Mouse (Mus musculus) brain, embryonic 14.5 days (tissue): Measurements from ENCODE around the gene Nol4l.
"Not testable (repeated sequence)": the region's sequence is repeated elsewhere in the genome, so short reads cannot be mapped to it uniquely, and the experiment has no call there.

Experiments used
- CTCF ChIP-seq: fragments of 200-500 bp; IDR thresholded peaks from 2 replicates; pipeline ENCODE4 v1.5.1; 2012; ENCODE audit warnings: inconsistent platforms, mild to moderate bottlenecking, moderate library complexity, borderline replicate concordance; ENCODE audit not compliant: insufficient read depth, insufficient read length; ENCODE audit errors: extremely low read depth
- POLR2A ChIP-seq: fragments of 200-500 bp; IDR thresholded peaks from 2 replicates; pipeline ENCODE4 v1.6.1; 2012; ENCODE audit warnings: mild to moderate bottlenecking, inconsistent platforms, borderline replicate concordance; ENCODE audit not compliant: poor library complexity, insufficient read depth, insufficient read length, severe bottlenecking; ENCODE audit errors: extremely low read depth

DNA sequence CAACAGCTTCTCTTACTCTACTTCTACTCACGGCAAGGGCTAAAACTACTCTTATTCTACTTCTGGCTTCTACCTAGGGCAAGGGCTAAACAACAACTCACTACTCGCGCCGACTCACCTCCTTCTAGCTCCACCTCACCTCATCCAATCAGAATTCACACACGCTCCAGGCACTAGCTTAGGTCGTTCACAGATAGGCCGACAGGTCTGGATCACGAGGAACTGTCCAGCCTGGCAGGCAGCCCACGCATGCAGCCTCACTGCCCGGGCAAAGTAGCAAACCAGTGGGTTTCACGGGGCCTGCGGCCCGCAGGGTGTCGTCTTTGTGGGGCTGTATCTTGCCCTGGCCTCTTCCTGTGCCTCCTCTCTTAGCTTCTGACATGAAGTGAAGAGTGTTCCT, 165.2 kb downstream of the Nol4l start:
- TF ChIP-seq CTCF, POLR2A: not testable (repeated sequence)
